Mouse (Mus musculus): ENCODE measurements at regions not wholly inside any gene's neighbourhood (a gene's known extent, or its start where the extent isn't known, plus 50 kb on each side); places are given as distances from the start of the nearest gene placed in this dataset.
"Not testable (repeated sequence)": the region's sequence is repeated elsewhere in the genome, so short reads cannot be mapped to it uniquely, and the experiment has no call there.

GRCm38 (mm10) chr10:96234564-96235412 lies 98.4 kb downstream of the Gm5426 start:
- H3K27ac ChIP-seq (ENCODE audit: control insufficient read depth, low read depth, low read length), result no peak overlapping the region
- TF ChIP-seq GATA1 (IDR thresholded peaks at IDR 0.05; ENCODE audit: low read depth, low read length) (no peak), KAT2A (conservative IDR thresholded peaks at IDR 0.05; ENCODE audit: low read depth, low read length) (no peak), TAL1 (IDR thresholded peaks at IDR 0.05; ENCODE audit: low read length) (no peak), HCFC1 (IDR thresholded peaks at IDR 0.05; ENCODE audit: low read depth, low read length) (no peak), SMC3 (IDR thresholded peaks at IDR 0.05; ENCODE audit: low read depth, low read length) (no peak)
- DNase-seq (ENCODE audit: low read depth, low spot score), result no peak
- no peak overlapping the region for H3K9ac ChIP-seq (ENCODE audit: control insufficient read depth, low read depth, low read length, poor library complexity, severe bottlenecking)
- H3K79me2 ChIP-seq (ENCODE audit: control insufficient read depth, insufficient read depth, low read length, poor library complexity), result no peaks in the 10 kb centered on the region
- no peaks in the 10 kb centered on the region; a peak in 1 of 4 replicates for H3K27me3 ChIP-seq (ENCODE audit: control insufficient read depth in 1 of 2, insufficient read depth in 2 of 2, low read length in 2 of 2)
- no peaks in the 10 kb centered on the region for H3K4me1 ChIP-seq (ENCODE audit: control insufficient read depth in 1 of 2, insufficient read depth in 2 of 2, low read length in 2 of 2)
- no peak overlapping the region for H3K4me3 ChIP-seq (ENCODE audit: control insufficient read depth in 1 of 2, insufficient read depth in 1 of 2, low read depth in 2 of 2, low read length in 2 of 2)
- H3K9me3 ChIP-seq (replicated peaks; ENCODE audit: insufficient read depth, low read length), result no peaks in the 10 kb centered on the region
- no peaks in the 10 kb centered on the region for H3K36me3 ChIP-seq (ENCODE audit: control insufficient read depth in 1 of 2, insufficient read depth in 2 of 2, low read length in 2 of 2)

DNA sequence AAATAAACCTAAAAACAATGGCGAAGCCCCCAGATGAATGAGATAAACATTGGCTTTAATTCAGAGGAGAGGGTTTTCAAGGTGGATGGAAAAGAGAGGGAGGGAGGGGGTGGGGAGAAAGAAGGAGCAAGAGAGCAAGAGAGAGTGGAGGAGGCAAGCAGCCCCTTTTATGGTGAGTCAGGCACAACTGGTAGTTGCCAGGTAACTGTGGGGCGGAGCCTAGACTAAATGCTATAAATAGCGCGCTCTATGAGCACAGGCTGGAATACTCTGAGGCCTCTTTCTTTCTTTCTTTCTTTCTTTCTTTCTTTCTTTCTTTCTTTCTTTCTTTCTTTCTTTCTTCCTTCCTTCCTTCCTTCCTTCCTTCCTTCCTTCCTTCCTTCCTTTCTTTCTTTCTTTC lies 99.6 kb downstream of the Gm5426 start:
- not testable (repeated sequence) for H3K4me1 ChIP-seq (ENCODE audit: control insufficient read depth in 1 of 2, insufficient read depth in 2 of 2, low read length in 2 of 2); H3K9me3 ChIP-seq (replicated peaks; ENCODE audit: insufficient read depth, low read length); H3K79me2 ChIP-seq (ENCODE audit: control insufficient read depth, insufficient read depth, low read length, poor library complexity)

DNA sequence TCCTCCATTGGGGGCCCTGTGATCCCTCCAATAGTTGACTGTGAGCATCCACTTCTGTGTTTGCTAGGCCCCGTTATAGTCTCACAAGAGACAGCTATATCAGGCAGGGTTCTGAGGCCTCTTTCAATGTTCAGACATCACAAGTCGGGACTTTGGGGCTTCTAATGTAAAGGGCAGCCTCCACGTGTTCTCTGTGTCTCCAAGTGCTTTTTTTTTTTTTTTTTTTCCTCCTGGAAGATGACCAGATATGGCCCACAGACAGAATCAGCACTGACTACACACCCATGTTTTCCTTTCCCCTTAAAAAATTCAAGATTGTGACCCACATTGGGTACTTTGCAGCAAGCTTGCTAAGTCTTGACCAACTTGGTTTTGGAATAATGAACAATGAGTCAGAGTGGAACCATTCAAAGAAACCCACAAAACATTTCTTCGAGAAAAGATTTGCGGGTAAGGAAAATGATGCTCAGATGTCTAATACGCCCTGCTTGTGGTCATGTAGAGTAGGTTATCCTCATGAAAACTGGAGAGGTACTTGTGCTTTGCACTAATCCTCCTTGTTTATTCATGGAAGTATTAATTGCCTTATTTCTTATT lies 100.5 kb downstream of the Gm5426 start:
- H3K9me3 ChIP-seq (replicated peaks; ENCODE audit: insufficient read depth, low read length), result no peaks in the 10 kb centered on the region
- no peaks in the 10 kb centered on the region for H3K36me3 ChIP-seq (ENCODE audit: control insufficient read depth in 1 of 2, insufficient read depth in 2 of 2, low read length in 2 of 2)
- no peak overlapping the region for H3K27ac ChIP-seq (ENCODE audit: control insufficient read depth, low read depth, low read length)
- H3K9ac ChIP-seq (ENCODE audit: control insufficient read depth, low read depth, low read length, poor library complexity, severe bottlenecking), result no peak overlapping the region
- H3K27me3 ChIP-seq (ENCODE audit: control insufficient read depth in 1 of 2, insufficient read depth in 2 of 2, low read length in 2 of 2), result no peaks in the 10 kb centered on the region; a peak in 1 of 4 replicates
- H3K4me3 ChIP-seq (ENCODE audit: control insufficient read depth in 1 of 2, insufficient read depth in 1 of 2, low read depth in 2 of 2, low read length in 2 of 2), result no peak overlapping the region
- H3K4me1 ChIP-seq (ENCODE audit: control insufficient read depth in 1 of 2, insufficient read depth in 2 of 2, low read length in 2 of 2), result no peaks in the 10 kb centered on the region
- no peak for DNase-seq (ENCODE audit: low read depth, low spot score)
- TF ChIP-seq JUND (IDR thresholded peaks at IDR 0.05; ENCODE audit: low read depth, low read length), result no peak
- H3K79me2 ChIP-seq (ENCODE audit: control insufficient read depth, insufficient read depth, low read length, poor library complexity), result no peaks in the 10 kb centered on the region

More for the DNA sequence above, 99.6 kb downstream of the Gm5426 start:
- H3K9ac ChIP-seq (ENCODE audit: control insufficient read depth, low read depth, low read length, poor library complexity, severe bottlenecking); H3K27me3 ChIP-seq (ENCODE audit: control insufficient read depth in 1 of 2, insufficient read depth in 2 of 2, low read length in 2 of 2); H3K36me3 ChIP-seq (ENCODE audit: control insufficient read depth in 1 of 2, insufficient read depth in 2 of 2, low read length in 2 of 2); DNase-seq (ENCODE audit: low read depth, low spot score); H3K4me3 ChIP-seq (ENCODE audit: control insufficient read depth in 1 of 2, insufficient read depth in 1 of 2, low read depth in 2 of 2, low read length in 2 of 2); H3K27ac ChIP-seq (ENCODE audit: control insufficient read depth, low read depth, low read length): not testable (repeated sequence)

- Histone ChIP-seq H3K79me2 (ENCODE audit: control insufficient read depth, insufficient read depth, low read length, poor library complexity) (no peaks in the 10 kb centered on the region), H3K27me3 (ENCODE audit: control insufficient read depth in 1 of 2, insufficient read depth in 2 of 2, low read length in 2 of 2) (no peaks in the 10 kb centered on the region), H3K9me3 (replicated peaks; ENCODE audit: insufficient read depth, low read length) (no peaks in the 10 kb centered on the region), H3K36me3 (ENCODE audit: control insufficient read depth in 1 of 2, insufficient read depth in 2 of 2, low read length in 2 of 2) (no peaks in the 10 kb centered on the region), H3K27ac (ENCODE audit: control insufficient read depth, low read depth, low read length) (no peak overlapping the region), H3K9ac (ENCODE audit: control insufficient read depth, low read depth, low read length, poor library complexity, severe bottlenecking) (no peak overlapping the region), H3K4me3 (ENCODE audit: control insufficient read depth in 1 of 2, insufficient read depth in 1 of 2, low read depth in 2 of 2, low read length in 2 of 2) (no peak overlapping the region), H3K4me1 (ENCODE audit: control insufficient read depth in 1 of 2, insufficient read depth in 2 of 2, low read length in 2 of 2) (no peaks in the 10 kb centered on the region)
- no peak for TF ChIP-seq ZKSCAN1 (IDR thresholded peaks at IDR 0.05; ENCODE audit: low read depth, low read length)
- TF ChIP-seq GATA1 (IDR thresholded peaks at IDR 0.05; ENCODE audit: low read depth, low read length), result no peak
- TF ChIP-seq CTCF (IDR thresholded peaks at IDR 0.05 in 2 of 3, conservative IDR thresholded peaks at IDR 0.05 in 1 of 3; ENCODE audit: control insufficient read depth in 1 of 3, insufficient read depth in 1 of 3, low read depth in 2 of 3, low read length in 3 of 3, poor library complexity in 1 of 3, severe bottlenecking in 1 of 3), result no peak
- no peak for TF ChIP-seq KAT2A (conservative IDR thresholded peaks at IDR 0.05; ENCODE audit: low read depth, low read length)
- TF ChIP-seq E2F4 (IDR thresholded peaks at IDR 0.05; ENCODE audit: borderline replicate concordance, low read depth, low read length), result no peak
- no peak for TF ChIP-seq ZNF384 (IDR thresholded peaks at IDR 0.05; ENCODE audit: low read depth, low read length)
- TF ChIP-seq MAZ (IDR thresholded peaks at IDR 0.05; ENCODE audit: low read depth, low read length), result no peak
- TF ChIP-seq EP300 (IDR thresholded peaks at IDR 0.05; ENCODE audit: low read depth in 1 of 2, low read length in 2 of 2), result no peak
- DNase-seq (ENCODE audit: low read depth, low spot score), result no peak
Measured at GRCm38 (mm10) chr10:96237572-96238130, 101.2 kb downstream of the Gm5426 start.
